Mouse (Mus musculus) CH12.LX (cell line): Measurements from ENCODE around the gene Gm6993. TPM values are rescaled to one million over a fixed set of nuclear protein-coding genes. Genes with fewer than 3 reads are reported as not detected.

Experiments
- DNase-seq: peaks from one replicate; pipeline ENCODE4 v3.0.0-alpha.2; 2013; ENCODE audit errors: extremely low read depth
- H3K27ac ChIP-seq: 2 replicates; pipeline ENCODE4 v1.5.1; 2012; ENCODE audit warnings: low read depth, mild to moderate bottlenecking, control low read depth, moderate library complexity; ENCODE audit not compliant: insufficient read depth
- H3K27me3 ChIP-seq: replicated peaks from 2 replicates; pipeline ENCODE3; 2012; ENCODE audit warnings: inconsistent platforms
- H3K36me3 ChIP-seq, 2 experiments: replicated peaks in 1 of 2; 2 replicates each; pipeline versions ENCODE3 to v1.6.1; 2012; ENCODE audit warnings: inconsistent platforms in 1 of 2, low read length in 1 of 2, mild to moderate bottlenecking in 1 of 2, mixed read lengths in 1 of 2, moderate library complexity in 1 of 2; ENCODE audit not compliant: control insufficient read depth in 1 of 2, insufficient read depth in 1 of 2
- H3K4me1 ChIP-seq, 2 experiments: 2 replicates each; pipeline ENCODE4 v1.6.1; 2012; ENCODE audit warnings: inconsistent platforms in 1 of 2, moderate library complexity in 1 of 2; ENCODE audit not compliant: insufficient read depth in 2 of 2, control insufficient read depth in 1 of 2
- H3K4me2 ChIP-seq: 2 replicates; pipeline ENCODE4 v1.6.1; 2012; ENCODE audit warnings: low read depth, mild to moderate bottlenecking, control low read depth; ENCODE audit not compliant: poor library complexity, insufficient read depth, severe bottlenecking
- H3K4me3 ChIP-seq, 3 experiments: fragments of 150-350 bp in 1 of 3; sonication (generic) in 1 of 3; replicated peaks in 1 of 3; 2 replicates each; pipeline versions ENCODE3 to v1.5.1; 2011 to 2012; ENCODE audit warnings: low read depth in 2 of 3, low read length in 2 of 3, mild to moderate bottlenecking in 2 of 3, moderate library complexity in 2 of 3, control low read depth in 1 of 3, improper control_type of control experiment in 1 of 3, inconsistent platforms in 1 of 3, mixed read lengths in 1 of 3; ENCODE audit not compliant: poor library complexity in 1 of 3
- H3K79me2 ChIP-seq: replicated peaks from 2 replicates; pipeline ENCODE4 v1.6.1; 2012; ENCODE audit warnings: mild to moderate bottlenecking, moderate library complexity; ENCODE audit not compliant: control insufficient read depth, poor library complexity, insufficient read depth, severe bottlenecking; ENCODE audit errors: extremely low read depth
- H3K9ac ChIP-seq: 2 replicates; pipeline ENCODE4 v1.6.1; 2012; ENCODE audit warnings: low read depth, mild to moderate bottlenecking, control low read depth, moderate library complexity; ENCODE audit not compliant: insufficient read depth
- H3K9me3 ChIP-seq: replicated peaks from 2 replicates; pipeline ENCODE3; 2012; ENCODE audit warnings: low read length, inconsistent platforms, mixed read lengths
- BHLHE40 ChIP-seq: IDR thresholded peaks from 2 replicates; pipeline ENCODE4 v1.6.1; 2011; ENCODE audit warnings: mild to moderate bottlenecking, low read depth, low read length, improper control_type of control experiment
- CHD1 ChIP-seq: IDR thresholded peaks from 2 replicates; pipeline ENCODE4 v1.6.1; 2012; ENCODE audit warnings: low read depth, low read length, improper control_type of control experiment, inconsistent platforms
- CHD2 ChIP-seq: IDR thresholded peaks from 2 replicates; pipeline ENCODE4 v1.6.1; 2011; ENCODE audit warnings: low read length, improper control_type of control experiment
- CTCF ChIP-seq, 2 experiments: IDR thresholded peaks in 1 of 2; conservative IDR thresholded peaks in 1 of 2; 2 replicates each; pipeline ENCODE4 v1.5.1; 2011 to 2012; ENCODE audit warnings: low read depth in 2 of 2, low read length in 2 of 2, improper control_type of control experiment in 1 of 2, inconsistent platforms in 1 of 2, mild to moderate bottlenecking in 1 of 2, moderate library complexity in 1 of 2
- E2F4 ChIP-seq: IDR thresholded peaks from 2 replicates; pipeline ENCODE4 v1.6.1; 2011; ENCODE audit warnings: low read depth, low read length, improper control_type of control experiment; ENCODE audit not compliant: insufficient replicate concordance
- ELF1 ChIP-seq: IDR thresholded peaks from 2 replicates; pipeline ENCODE4 v1.6.1; 2014; ENCODE audit warnings: low read depth, mild to moderate bottlenecking, inconsistent platforms, low read length, improper control_type of control experiment
- EP300 ChIP-seq: IDR thresholded peaks from 2 replicates; pipeline ENCODE4 v1.6.1; 2011; ENCODE audit warnings: low read length, improper control_type of control experiment
- ETS1 ChIP-seq: conservative IDR thresholded peaks from 2 replicates; pipeline ENCODE4 v1.6.1; 2012; ENCODE audit warnings: low read depth, mild to moderate bottlenecking, inconsistent platforms, low read length, improper control_type of control experiment, moderate library complexity
- IRF4 ChIP-seq: IDR thresholded peaks from 2 replicates; pipeline ENCODE4 v1.6.1; 2014; ENCODE audit warnings: low read depth, mild to moderate bottlenecking, inconsistent platforms, low read length, improper control_type of control experiment
- JUN ChIP-seq: IDR thresholded peaks from 2 replicates; pipeline ENCODE4 v1.6.1; 2011; ENCODE audit warnings: low read depth, mild to moderate bottlenecking, low read length, improper control_type of control experiment, moderate library complexity; ENCODE audit not compliant: insufficient read depth
- JUND ChIP-seq: conservative IDR thresholded peaks from 2 replicates; pipeline ENCODE4 v1.6.1; 2011; ENCODE audit warnings: low read depth, low read length, improper control_type of control experiment
- KAT2A ChIP-seq: IDR thresholded peaks from 2 replicates; pipeline ENCODE4 v1.6.1; 2012; ENCODE audit warnings: low read length, improper control_type of control experiment, inconsistent platforms; ENCODE audit not compliant: insufficient replicate concordance
- MAFK ChIP-seq: IDR thresholded peaks from 2 replicates; pipeline ENCODE4 v1.6.1; 2011; ENCODE audit warnings: low read length, improper control_type of control experiment; ENCODE audit not compliant: insufficient replicate concordance
- MEF2A ChIP-seq: IDR thresholded peaks from 2 replicates; pipeline ENCODE4 v1.6.1; 2014; ENCODE audit warnings: low read depth, mild to moderate bottlenecking, inconsistent platforms, low read length, improper control_type of control experiment, borderline replicate concordance
- MYC ChIP-seq: IDR thresholded peaks from 2 replicates; pipeline ENCODE4 v1.6.1; 2011; ENCODE audit warnings: low read depth, mild to moderate bottlenecking, improper control_type of control experiment, low read length
- NELFE ChIP-seq: IDR thresholded peaks from 2 replicates; pipeline ENCODE4 v1.6.1; 2011; ENCODE audit warnings: low read depth, low read length, improper control_type of control experiment
- POLR2A ChIP-seq: IDR thresholded peaks from 2 replicates; pipeline ENCODE4 v1.6.1; 2011; ENCODE audit warnings: low read depth, mild to moderate bottlenecking, improper control_type of control experiment, low read length
- RAD21 ChIP-seq: IDR thresholded peaks from 2 replicates; pipeline ENCODE4 v1.6.1; 2011; ENCODE audit warnings: low read depth, mild to moderate bottlenecking, low read length, improper control_type of control experiment, moderate library complexity
- RCOR1 ChIP-seq: conservative IDR thresholded peaks from 2 replicates; pipeline ENCODE4 v1.6.1; 2012; ENCODE audit warnings: low read depth, mild to moderate bottlenecking, inconsistent platforms, low read length, improper control_type of control experiment
- SIN3A ChIP-seq: IDR thresholded peaks from 2 replicates; pipeline ENCODE4 v1.6.1; 2012; ENCODE audit warnings: low read length, improper control_type of control experiment, inconsistent platforms
- SMC3 ChIP-seq: IDR thresholded peaks from 2 replicates; pipeline ENCODE4 v1.6.1; 2011; ENCODE audit warnings: low read depth, low read length, improper control_type of control experiment
- TBP ChIP-seq: conservative IDR thresholded peaks from 2 replicates; pipeline ENCODE4 v1.6.1; 2011; ENCODE audit warnings: low read depth, low read length, improper control_type of control experiment
- TCF12 ChIP-seq: IDR thresholded peaks from 2 replicates; pipeline ENCODE4 v1.6.1; 2014; ENCODE audit warnings: low read depth, mild to moderate bottlenecking, inconsistent platforms, low read length, improper control_type of control experiment
- UBTF ChIP-seq: IDR thresholded peaks from 2 replicates; pipeline ENCODE4 v1.6.1; 2012; ENCODE audit warnings: low read depth, mild to moderate bottlenecking, inconsistent platforms, low read length, improper control_type of control experiment, moderate library complexity
- USF2 ChIP-seq: conservative IDR thresholded peaks from 2 replicates; pipeline ENCODE4 v1.6.1; 2011; ENCODE audit warnings: low read depth, low read length, improper control_type of control experiment
- ZC3H11A ChIP-seq: IDR thresholded peaks from 2 replicates; pipeline ENCODE4 v1.6.1; 2012; ENCODE audit warnings: low read depth, mild to moderate bottlenecking, inconsistent platforms, low read length, improper control_type of control experiment
- ZNF384 ChIP-seq: IDR thresholded peaks from 2 replicates; pipeline ENCODE4 v1.6.1; 2012; ENCODE audit warnings: low read depth, low read length, improper control_type of control experiment, inconsistent platforms
- dilution Hi-C: fragments of 300-500 bp; cut with MboI; formaldehyde crosslinking; loops from 2 replicates; pipeline ENCODE4 v1.14.3; 2020; ENCODE audit warnings: low sequenced_read_pairs; ENCODE audit not compliant: extremely low pct_unique_long_range_greater_than_20kb, extremely low pct_ligation_motif_present
- in situ Hi-C: fragments of 300-500 bp; cut with MboI; formaldehyde crosslinking; loops from 3 replicates; pipeline ENCODE4 v1.14.3; 2019; ENCODE audit warnings: low sequenced_read_pairs, low pct_ligation_motif_present, low pct_unique_long_range_greater_than_20kb, mixed read lengths
- polyA plus RNA-seq: library from polyadenylated mRNA; unstranded; fragments of >175 nt; gene quantifications from 2 replicates; pipeline ENCODE4 v1.2.1, GENCODE M21; 2012; ENCODE audit warnings: low read depth; ENCODE audit not compliant: insufficient read length
- total RNA-seq, 2 experiments: library from RNA; depleted of rRNA; stranded (reverse); fragments of 300-350 nt in 1 of 2; fragments of >200 nt in 1 of 2; gene quantifications; 2 replicates each; pipeline ENCODE4 v1.2.3; 2012 to 2014

The Gm6993 gene
- total and polyA plus RNA-seq, 3 experiments = not detected

GRCm38 (mm10) chr12:31269020-31269597 lies 28.5 kb downstream of the Gm6993 start:
- dilution Hi-C loops = no loop called here
- H3K27me3 ChIP-seq = no peaks in the 10 kb centered on the region

DNA sequence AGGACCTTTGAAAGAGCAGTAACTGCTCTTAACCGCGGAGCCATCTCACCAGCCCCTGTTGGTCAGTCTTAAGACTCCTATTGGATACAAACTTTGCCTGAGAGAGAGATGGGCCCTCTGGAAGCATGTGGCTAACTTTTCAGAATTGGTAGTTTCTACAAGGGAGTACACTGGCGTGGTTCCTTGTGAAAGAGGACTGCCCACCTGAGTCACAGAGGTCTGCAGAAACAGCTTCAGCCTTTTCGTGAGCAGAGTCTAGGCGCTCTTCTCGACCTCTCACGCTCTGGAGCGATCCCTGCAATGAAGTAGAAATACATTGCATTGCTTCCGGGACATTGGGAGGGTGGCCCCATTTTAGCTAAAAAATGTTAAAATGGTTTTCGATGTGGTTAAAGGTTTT lies 29.8 kb downstream of the Gm6993 start:
- H3K4me2 ChIP-seq = no peak overlapping the region
- no peaks in the 10 kb centered on the region for H3K9me3 ChIP-seq
- in situ Hi-C loops (no loop called here), dilution Hi-C loops (no loop called here)
- H3K79me2 ChIP-seq = no peaks in the 10 kb centered on the region
- H3K4me3 ChIP-seq = no peak overlapping the region
- no peaks in the 10 kb centered on the region for H3K36me3 ChIP-seq
- H3K27ac ChIP-seq = no peak overlapping the region
- H3K4me1 ChIP-seq = no peaks in the 10 kb centered on the region
- no peaks in the 10 kb centered on the region for H3K27me3 ChIP-seq
- no peak for TF ChIP-seq POLR2A
- TF ChIP-seq E2F4 = no peak
- no peak for TF ChIP-seq CTCF (conservative IDR thresholded peaks at IDR 0.05 in 1 of 2, IDR thresholded peaks at IDR 0.05 in 1 of 2; ENCODE audit: low read depth in 2 of 2, low read length in 2 of 2)
- no peak for TF ChIP-seq IRF4
- TF ChIP-seq MYC = no peak
- TF ChIP-seq RAD21 = no peak
- no peak for TF ChIP-seq ZC3H11A
- TF ChIP-seq TBP = no peak
- TF ChIP-seq USF2 = no peak
- TF ChIP-seq BHLHE40 = no peak
- TF ChIP-seq JUND = no peak
- TF ChIP-seq CHD1 = no peak
- TF ChIP-seq SIN3A = no peak
- TF ChIP-seq MEF2A = no peak
- no peak for TF ChIP-seq NELFE
- TF ChIP-seq UBTF = no peak
- no peak for TF ChIP-seq EP300
- TF ChIP-seq JUN = no peak
- no peak for TF ChIP-seq MAFK
- DNase-seq = no peak
- H3K9ac ChIP-seq = no peak overlapping the region

More at GRCm38 (mm10) chr12:31269020-31269597, 28.5 kb downstream of the Gm6993 start:
- TF ChIP-seq TCF12 (no peak), RCOR1 (no peak), ETS1 (no peak), UBTF (no peak), CHD2 (no peak), NELFE (no peak), SMC3 (no peak), ZNF384 (no peak), CHD1 (no peak), POLR2A (no peak), KAT2A (no peak), TBP (no peak), ELF1 (no peak)
- H3K4me1 ChIP-seq = no peaks in the 10 kb centered on the region
- H3K9ac ChIP-seq = no peak overlapping the region
- H3K36me3 ChIP-seq = no peaks in the 10 kb centered on the region
- no peak overlapping the region for H3K4me3 ChIP-seq
- no peak for DNase-seq
- H3K79me2 ChIP-seq = no peaks in the 10 kb centered on the region
- in situ Hi-C loops = no loop called here
- H3K27ac ChIP-seq = no peak overlapping the region
- H3K9me3 ChIP-seq = no peaks in the 10 kb centered on the region
- H3K4me2 ChIP-seq = no peak overlapping the region
